Mouse (Mus musculus): ENCODE results near the gene Top1.

- TF ChIP-seq CTCF (IDR thresholded peaks at IDR 0.05; ENCODE audit: control insufficient read depth, insufficient read depth, low read length) (no peak), POLR2A (IDR thresholded peaks at IDR 0.05; ENCODE audit: borderline replicate concordance, control insufficient read depth, low read depth, low read length) (no peak)
These were observed 9.9 kb downstream of the Top1 start for GRCm38 (mm10) chr2:160655561-160655960.

Data from bone marrow, adult 2 months (tissue).